Mouse (Mus musculus) kidney, adult 2 months (tissue): ENCODE measurements at regions not wholly inside any gene's neighbourhood (a gene's known extent, or its start where the extent isn't known, plus 50 kb on each side); places are given as distances from the start of the nearest gene placed in this dataset.

Experiments
- CTCF ChIP-seq: fragments of 200-500 bp; conservative IDR thresholded peaks from 2 replicates; pipeline ENCODE4 v1.5.1; 2011; ENCODE audit warnings: low read depth, mild to moderate bottlenecking, control low read depth, low read length, moderate library complexity, mixed read lengths; ENCODE audit not compliant: insufficient read depth, insufficient read length
- POLR2A ChIP-seq: fragments of 200-500 bp; IDR thresholded peaks from one replicate; pipeline ENCODE4 v1.6.1; 2011; ENCODE audit warnings: low read depth, low read length, control low read depth

DNA sequence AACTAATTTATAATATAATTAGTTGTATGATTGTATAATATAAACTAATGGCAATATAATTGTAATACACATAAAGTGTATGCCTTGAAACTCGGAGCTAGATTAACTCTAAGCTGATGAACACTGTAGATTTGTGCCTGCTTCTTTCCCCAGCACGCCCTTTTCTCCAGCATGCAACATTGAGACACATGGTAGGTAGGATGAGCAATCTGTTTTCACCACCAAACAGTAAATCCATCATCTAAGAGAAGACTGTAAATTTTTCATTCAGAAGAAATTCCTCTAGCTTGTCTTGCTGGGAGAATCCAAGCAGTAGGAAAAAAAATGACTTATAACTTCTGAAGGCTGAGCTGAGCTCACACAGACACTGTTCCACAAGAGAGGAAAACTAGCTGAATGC is 71.8 kb upstream of the Adamts18 start:
- TF ChIP-seq CTCF = no peak
- no peak for TF ChIP-seq POLR2A
